Mouse (Mus musculus): ENCODE measurements at regions not wholly inside any gene's neighbourhood (a gene's known extent, or its start where the extent isn't known, plus 50 kb on each side); places are given as distances from the start of the nearest gene placed in this dataset.

DNA sequence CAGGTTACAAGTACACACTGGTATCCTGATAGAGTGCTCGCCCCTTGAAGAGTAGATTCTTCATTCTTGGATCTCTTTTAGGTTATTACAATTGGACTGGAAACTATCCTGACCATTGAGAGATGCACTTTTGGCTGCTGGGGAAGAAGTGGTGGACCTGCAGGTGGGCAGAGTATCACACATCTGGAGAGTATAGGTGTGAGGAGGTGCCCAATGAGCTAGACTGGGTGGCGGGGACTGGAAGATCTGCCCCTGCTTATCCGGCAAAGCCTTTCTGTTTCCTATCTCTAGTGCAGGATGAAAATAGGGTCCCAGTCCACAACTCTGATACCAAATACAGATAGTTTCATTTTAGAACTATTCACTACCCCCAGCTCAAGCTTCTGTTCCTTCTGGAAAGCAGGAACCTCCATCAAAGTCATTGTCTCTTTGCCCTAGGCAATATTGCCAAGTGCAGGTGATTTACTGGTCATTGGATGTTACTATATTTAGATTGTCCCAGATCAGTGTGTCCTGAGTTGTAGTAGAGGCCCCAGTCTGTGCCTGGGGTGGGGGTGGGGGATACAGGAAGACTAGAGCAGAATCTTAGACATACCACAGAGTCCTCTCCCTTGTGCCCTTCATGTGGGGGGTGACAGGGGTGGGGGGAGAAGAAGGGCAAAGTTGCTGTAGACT lies 62.5 kb upstream of the Ube2e1 start:
- Histone ChIP-seq H3K9me3 (no peaks in the 10 kb centered on the region; the same call in 1 of the 2 replicates), H3K27me3 (replicated peaks) (peaks cover 2% of the 10 kb centered on the region), H3K4me3 (replicated peaks) (no peak overlapping the region), H3K4me1 (no peaks in the 10 kb centered on the region), H3K36me3 (replicated peaks; ENCODE audit: low read length) (no peaks in the 10 kb centered on the region)
- TF ChIP-seq GATA1 (IDR thresholded peaks at IDR 0.05; ENCODE audit: borderline replicate concordance, low read length) (no peak), FLI1 (IDR thresholded peaks at IDR 0.05; ENCODE audit: low read length) (no peak)

- H3K4me3 ChIP-seq (replicated peaks), result no peak overlapping the region
- peaks cover 2% of the 10 kb centered on the region for H3K27me3 ChIP-seq (replicated peaks)
- no peaks in the 10 kb centered on the region for H3K36me3 ChIP-seq (replicated peaks; ENCODE audit: low read length)
- H3K9me3 ChIP-seq, result no peaks in the 10 kb centered on the region
- H3K4me1 ChIP-seq, result peaks cover 7% of the 10 kb centered on the region
- TF ChIP-seq FLI1 (IDR thresholded peaks at IDR 0.05; ENCODE audit: low read length) (no peak), GATA1 (IDR thresholded peaks at IDR 0.05; ENCODE audit: borderline replicate concordance, low read length) (no peak)
Observed at GRCm38 (mm10) chr14:18391824-18392486, 60.3 kb upstream of the Ube2e1 start.

GRCm38 (mm10) chr14:18389390-18389789 lies 57.7 kb upstream of the Ube2e1 start:
- H3K4me3 ChIP-seq (replicated peaks), result no peak overlapping the region
- peaks cover 7% of the 10 kb centered on the region for H3K9me3 ChIP-seq
- TF ChIP-seq FLI1 (IDR thresholded peaks at IDR 0.05; ENCODE audit: low read length), result no peak
- TF ChIP-seq GATA1 (IDR thresholded peaks at IDR 0.05; ENCODE audit: borderline replicate concordance, low read length), result no peak
- peaks cover 9% of the 10 kb centered on the region for H3K4me1 ChIP-seq
- H3K36me3 ChIP-seq (replicated peaks; ENCODE audit: low read length), result no peaks in the 10 kb centered on the region
- H3K27me3 ChIP-seq (replicated peaks), result no peaks in the 10 kb centered on the region

GRCm38 (mm10) chr14:18385953-18386668 lies 54.5 kb upstream of the Ube2e1 start:
- no peaks in the 10 kb centered on the region for H3K27me3 ChIP-seq (replicated peaks)
- H3K9me3 ChIP-seq, result peaks cover 7% of the 10 kb centered on the region
- H3K4me3 ChIP-seq (replicated peaks), result no peak overlapping the region
- no peaks in the 10 kb centered on the region for H3K36me3 ChIP-seq (replicated peaks; ENCODE audit: low read length)
- H3K4me1 ChIP-seq, result peaks cover 9% of the 10 kb centered on the region
- TF ChIP-seq GATA1 (IDR thresholded peaks at IDR 0.05; ENCODE audit: borderline replicate concordance, low read length), result no peak
